In genomic region chr10:75915557-75915956, GRCm38 (mm10) we compare ENCODE assay signal across 24 mouse cellular contexts. TPM values are rescaled to one million over a fixed set of nuclear protein-coding genes. Genes with fewer than 3 reads are reported as not detected.
DNase-seq lines count a peak whose midpoint lies in the region; ATAC-seq and TF ChIP-seq lines count a peak whose summit lies in the region.
"Had no signal": no experiment of that assay in that cellular context is flagged by ENCODE, and none has a peak within 500 bp of the region (broad histone marks: within the 10 kb centered on the region; RNA-seq: fewer than 3 reads in every experiment).

No protein-coding gene starts in this region.

- DNase-seq in embryonic facial prominence, embryonic 10.5 days (ENCODE audit: low spot score): no peak
- peak; percentile 43 for DNase-seq in lung, postnatal 0 days (ENCODE audit: low spot score)
- no peak for DNase-seq in lung, postnatal 10 days
- DNase-seq in forebrain, embryonic 11.5 days (ENCODE audit: low spot score): no peak
- DNase-seq: adrenal gland, postnatal 10 days; adrenal gland, postnatal 36 days; cerebellum, adult 18-20 months; cerebellum, adult 9-10 months; cerebellum, postnatal 14 days; gastrocnemius, postnatal 14 days; heart, adult 18-20 months had no signal

- TF ChIP-seq CTCF in intestine, postnatal 0 days (IDR thresholded peaks at IDR 0.05; ENCODE audit: low read depth): no peak
- TF ChIP-seq CTCF in lung, postnatal 0 days (IDR thresholded peaks at IDR 0.05): no peak
- TF ChIP-seq CTCF in E14TG2a.4 (conservative IDR thresholded peaks at IDR 0.05; ENCODE audit: low read length): no peak

- peaks cover 52% of the 10 kb centered on the region for H3K36me3 ChIP-seq in embryonic facial prominence, embryonic 15.5 days
- H3K36me3 ChIP-seq in embryonic facial prominence, embryonic 10.5 days (replicated peaks): peaks cover 91% of the 10 kb centered on the region
- peaks cover 15% of the 10 kb centered on the region; the same call in 1 of the 2 replicates for H3K36me3 ChIP-seq in intestine, embryonic 16.5 days (ENCODE audit: control insufficient read depth, insufficient read depth, low read length)
- H3K36me3 ChIP-seq in intestine, postnatal 0 days (ENCODE audit: control insufficient read depth, insufficient read depth): peaks cover 45% of the 10 kb centered on the region
- H3K36me3 ChIP-seq in lung, postnatal 0 days (ENCODE audit: insufficient read depth, low read length): no peaks in the 10 kb centered on the region
- H3K36me3 ChIP-seq in E14TG2a.4 (ENCODE audit: insufficient read depth, low read length): peaks cover 89% of the 10 kb centered on the region
- H3K36me3 ChIP-seq in forebrain, embryonic 11.5 days (ENCODE audit: control insufficient read depth, insufficient read depth, low read length): peaks cover 12% of the 10 kb centered on the region; the same call in 1 of the 2 replicates

- no peaks in the 10 kb centered on the region for H3K9me3 ChIP-seq in embryonic facial prominence, embryonic 15.5 days (replicated peaks)
- H3K9me3 ChIP-seq in embryonic facial prominence, embryonic 10.5 days: no peaks in the 10 kb centered on the region
- H3K9me3 ChIP-seq in intestine, embryonic 16.5 days (ENCODE audit: control insufficient read depth, low read length): no peaks in the 10 kb centered on the region
- H3K9me3 ChIP-seq in intestine, postnatal 0 days (ENCODE audit: control insufficient read depth): no peaks in the 10 kb centered on the region
- no peaks in the 10 kb centered on the region for H3K9me3 ChIP-seq in lung, postnatal 0 days (ENCODE audit: low read length)
- no peaks in the 10 kb centered on the region for H3K9me3 ChIP-seq in E14TG2a.4 (ENCODE audit: low read length)
- no peaks in the 10 kb centered on the region for H3K9me3 ChIP-seq in forebrain, embryonic 11.5 days (ENCODE audit: control insufficient read depth, low read length)
- H3K9me3 ChIP-seq: embryonic facial prominence, embryonic 12.5 days; forebrain, embryonic 13.5 days; G1E; heart, embryonic 10.5 days; hindbrain, embryonic 12.5 days; hindbrain, embryonic 15.5 days had no signal

- H3K27me3 ChIP-seq in embryonic facial prominence, embryonic 15.5 days: no peaks in the 10 kb centered on the region
- H3K27me3 ChIP-seq in embryonic facial prominence, embryonic 10.5 days (replicated peaks; ENCODE audit: low read depth, poor library complexity, severe bottlenecking): no peaks in the 10 kb centered on the region
- no peaks in the 10 kb centered on the region for H3K27me3 ChIP-seq in intestine, embryonic 16.5 days (replicated peaks; ENCODE audit: control insufficient read depth, insufficient read depth, low read length)
- no peaks in the 10 kb centered on the region for H3K27me3 ChIP-seq in intestine, postnatal 0 days (replicated peaks; ENCODE audit: control insufficient read depth, insufficient read depth, low read length)
- no peaks in the 10 kb centered on the region for H3K27me3 ChIP-seq in lung, postnatal 0 days (replicated peaks; ENCODE audit: insufficient read depth, low read length)
- no peaks in the 10 kb centered on the region for H3K27me3 ChIP-seq in E14TG2a.4 (ENCODE audit: insufficient read depth, low read length)
- H3K27me3 ChIP-seq in forebrain, embryonic 11.5 days (ENCODE audit: control insufficient read depth, insufficient read depth, low read length): no peaks in the 10 kb centered on the region
- H3K27me3 ChIP-seq: embryonic facial prominence, embryonic 12.5 days; forebrain, embryonic 13.5 days; hindbrain, embryonic 12.5 days; hindbrain, embryonic 15.5 days; Patski had no signal

- no peak for TF ChIP-seq EP300 in lung, postnatal 0 days (IDR thresholded peaks at IDR 0.05)

- H3K4me1 ChIP-seq in embryonic facial prominence, embryonic 15.5 days: peaks cover 53% of the 10 kb centered on the region
- peaks cover 29% of the 10 kb centered on the region for H3K4me1 ChIP-seq in embryonic facial prominence, embryonic 10.5 days
- H3K4me1 ChIP-seq in intestine, embryonic 16.5 days (ENCODE audit: control insufficient read depth, insufficient read depth, low read length): peaks cover 15% of the 10 kb centered on the region
- H3K4me1 ChIP-seq in intestine, postnatal 0 days (replicated peaks; ENCODE audit: control insufficient read depth, insufficient read depth, low read length): no peaks in the 10 kb centered on the region
- H3K4me1 ChIP-seq in lung, postnatal 0 days (ENCODE audit: insufficient read depth, low read depth, low read length): peaks cover 14% of the 10 kb centered on the region; the same call in 1 of the 2 replicates
- peaks cover 85% of the 10 kb centered on the region for H3K4me1 ChIP-seq in E14TG2a.4 (replicated peaks; ENCODE audit: low read depth, low read length)
- H3K4me1 ChIP-seq in forebrain, embryonic 11.5 days (replicated peaks; ENCODE audit: control insufficient read depth, insufficient read depth, low read length): peaks cover 2% of the 10 kb centered on the region; the same call in 1 of the 2 replicates

- 0 out of 2 replicates have a peak overlapping the region, but pooled peaks have one; percentile 25 for H3K27ac ChIP-seq in embryonic facial prominence, embryonic 15.5 days (replicated peaks)
- H3K27ac ChIP-seq in embryonic facial prominence, embryonic 10.5 days (replicated peaks): no peak overlapping the region
- no peak overlapping the region for H3K27ac ChIP-seq in intestine, embryonic 16.5 days (ENCODE audit: low read length)
- H3K27ac ChIP-seq in intestine, postnatal 0 days (ENCODE audit: low read depth, low read length): no peak overlapping the region
- peak overlapping the region; percentile 4 for H3K27ac ChIP-seq in lung, postnatal 0 days (ENCODE audit: low read length)
- H3K27ac ChIP-seq in forebrain, embryonic 11.5 days (ENCODE audit: low read depth, low read length): no peak overlapping the region
- H3K27ac ChIP-seq: forebrain, embryonic 13.5 days; heart, embryonic 10.5 days; hindbrain, embryonic 12.5 days had no signal

- H3K4me2 ChIP-seq in embryonic facial prominence, embryonic 15.5 days (replicated peaks): no peak overlapping the region
- H3K4me2 ChIP-seq in intestine, embryonic 16.5 days (ENCODE audit: low read depth, low read length): no peak overlapping the region
- no peak overlapping the region for H3K4me2 ChIP-seq in intestine, postnatal 0 days (replicated peaks; ENCODE audit: low read depth)
- no peak overlapping the region for H3K4me2 ChIP-seq in lung, postnatal 0 days (replicated peaks; ENCODE audit: low read depth, low read length)
- no peak overlapping the region for H3K4me2 ChIP-seq in forebrain, embryonic 11.5 days (ENCODE audit: low read depth, low read length, severe bottlenecking)
- H3K4me2 ChIP-seq: embryonic facial prominence, embryonic 12.5 days; forebrain, embryonic 13.5 days; hindbrain, embryonic 12.5 days; hindbrain, embryonic 15.5 days had no signal

- H3K4me3 ChIP-seq in embryonic facial prominence, embryonic 15.5 days (replicated peaks): no peak overlapping the region
- no peak overlapping the region for H3K4me3 ChIP-seq in embryonic facial prominence, embryonic 10.5 days
- no peak overlapping the region for H3K4me3 ChIP-seq in intestine, embryonic 16.5 days (ENCODE audit: low read length)
- no peak overlapping the region for H3K4me3 ChIP-seq in intestine, postnatal 0 days (ENCODE audit: low read depth, low read length)
- H3K4me3 ChIP-seq in lung, postnatal 0 days (ENCODE audit: low read depth, low read length): no peak overlapping the region
- H3K4me3 ChIP-seq in E14TG2a.4 (replicated peaks; ENCODE audit: low read length): 0 out of 2 replicates have a peak overlapping the region, but pooled peaks have one; percentile 7
- H3K4me3 ChIP-seq in forebrain, embryonic 11.5 days (ENCODE audit: low read depth, low read length): no peak overlapping the region
- H3K4me3 ChIP-seq: embryonic facial prominence, embryonic 12.5 days; erythroblast, embryonic 14.5 days; forebrain, embryonic 13.5 days; heart, embryonic 10.5 days; hindbrain, embryonic 12.5 days; hindbrain, embryonic 15.5 days had no signal

- ATAC-seq in embryonic facial prominence, embryonic 15.5 days (ENCODE audit: insufficient number of reproducible peaks, low FRiP score, low TSS enrichment, low read depth): no peak
- no peak for ATAC-seq in intestine, embryonic 16.5 days
- no peak for ATAC-seq in intestine, postnatal 0 days
- no peak; the same call in 1 of the 2 replicates for ATAC-seq in lung, postnatal 0 days
- ATAC-seq in forebrain, embryonic 11.5 days (replicated peaks; ENCODE audit: low FRiP score): no peak
- ATAC-seq: forebrain, embryonic 13.5 days; forebrain, embryonic 16.5 days; Patski had no signal

- 75% methylated on average over 7 of the region's 7 CpGs for WGBS in embryonic facial prominence, embryonic 15.5 days
- WGBS in embryonic facial prominence, embryonic 10.5 days: 89% methylated on average over 7 of the region's 7 CpGs
- WGBS in intestine, embryonic 16.5 days: 71% methylated on average over 7 of the region's 7 CpGs
- WGBS in intestine, postnatal 0 days: 76% methylated on average over 7 of the region's 7 CpGs
- WGBS in lung, postnatal 0 days: 62% methylated on average over 7 of the region's 7 CpGs
- WGBS in forebrain, embryonic 11.5 days: 97% methylated on average over 7 of the region's 7 CpGs

- H3K9ac ChIP-seq in embryonic facial prominence, embryonic 15.5 days: no peak overlapping the region
- 0 out of 2 replicates have a peak overlapping the region, but pooled peaks have one; percentile 6 for H3K9ac ChIP-seq in intestine, embryonic 16.5 days (ENCODE audit: low read depth, low read length)
- H3K9ac ChIP-seq in intestine, postnatal 0 days (ENCODE audit: low read depth, low read length): no peak overlapping the region
- no peak overlapping the region for H3K9ac ChIP-seq in lung, postnatal 0 days (replicated peaks; ENCODE audit: low read depth)
- H3K9ac ChIP-seq in forebrain, embryonic 11.5 days (ENCODE audit: low read length): no peak overlapping the region
- H3K9ac ChIP-seq: embryonic facial prominence, embryonic 12.5 days; forebrain, embryonic 13.5 days; hindbrain, embryonic 15.5 days had no signal

RNA-seq across cellular contexts. Expression of gene Smarcb1, which starts 5.9 kb away (rescaled TPM):
- 187 and 192 TPM in 2 replicates for polyA plus RNA-seq in embryonic facial prominence, embryonic 15.5 days (2015; fragmentation: Nextera tagmentation; extraction: Ambion mirVana)
- 284 and 291 TPM in 2 replicates for polyA plus RNA-seq in embryonic facial prominence, embryonic 10.5 days (2016; fragmentation: Nextera tagmentation; extraction: Ambion mirVana)
- 149 and 171 TPM in 2 replicates for polyA plus RNA-seq in intestine, embryonic 16.5 days (2015; fragmentation: Nextera tagmentation; extraction: Ambion mirVana)
- polyA plus RNA-seq in intestine, postnatal 0 days (2015; fragmentation: Nextera tagmentation; extraction: Ambion mirVana): 54.9 and 58.1 TPM in 2 replicates
- polyA plus RNA-seq in lung, postnatal 0 days (2015; fragmentation: Nextera tagmentation; extraction: Ambion mirVana): 109 TPM in 2 replicates
- polyA plus RNA-seq in forebrain, embryonic 11.5 days (2014; fragmentation: Nextera tagmentation; extraction: Ambion mirVana): 295 TPM in 2 replicates

RNA-seq across cellular contexts. Expression of gene Chchd10, which starts 17.4 kb away (rescaled TPM):
- 29.7 and 33.4 TPM in 2 replicates for polyA plus RNA-seq in embryonic facial prominence, embryonic 15.5 days (2015; fragmentation: Nextera tagmentation; extraction: Ambion mirVana)
- polyA plus RNA-seq in embryonic facial prominence, embryonic 10.5 days (2016; fragmentation: Nextera tagmentation; extraction: Ambion mirVana): 8.4 and 9.6 TPM in 2 replicates
- polyA plus RNA-seq in intestine, embryonic 16.5 days (2015; fragmentation: Nextera tagmentation; extraction: Ambion mirVana): 252 and 271 TPM in 2 replicates
- 308 and 334 TPM in 2 replicates for polyA plus RNA-seq in intestine, postnatal 0 days (2015; fragmentation: Nextera tagmentation; extraction: Ambion mirVana)
- 299 and 347 TPM in 2 replicates for polyA plus RNA-seq in lung, postnatal 0 days (2015; fragmentation: Nextera tagmentation; extraction: Ambion mirVana)
- polyA plus RNA-seq in forebrain, embryonic 11.5 days (2014; fragmentation: Nextera tagmentation; extraction: Ambion mirVana): 6.6 and 7.4 TPM in 2 replicates

RNA-seq across cellular contexts. Expression of gene Mmp11, which starts 20.7 kb away (rescaled TPM):
- 101 and 133 TPM in 2 replicates for polyA plus RNA-seq in embryonic facial prominence, embryonic 15.5 days (2015; fragmentation: Nextera tagmentation; extraction: Ambion mirVana)
- polyA plus RNA-seq in embryonic facial prominence, embryonic 10.5 days (2016; fragmentation: Nextera tagmentation; extraction: Ambion mirVana): 36.7 and 46.4 TPM in 2 replicates
- polyA plus RNA-seq in intestine, embryonic 16.5 days (2015; fragmentation: Nextera tagmentation; extraction: Ambion mirVana): 23.5 and 25.4 TPM in 2 replicates
- 8.7 and 9.2 TPM in 2 replicates for polyA plus RNA-seq in intestine, postnatal 0 days (2015; fragmentation: Nextera tagmentation; extraction: Ambion mirVana)
- polyA plus RNA-seq in lung, postnatal 0 days (2015; fragmentation: Nextera tagmentation; extraction: Ambion mirVana): 118 and 127 TPM in 2 replicates
- polyA plus RNA-seq in forebrain, embryonic 11.5 days (2014; fragmentation: Nextera tagmentation; extraction: Ambion mirVana): 25.1 and 30.0 TPM in 2 replicates
- polyA plus RNA-seq: erythroblast, embryonic 14.5 days; G1E had no signal

RNA-seq across cellular contexts. Expression of gene Derl3, which starts 22.3 kb away (rescaled TPM):
- 2.0 and 3.1 TPM in 2 replicates for polyA plus RNA-seq in embryonic facial prominence, embryonic 15.5 days (2015; fragmentation: Nextera tagmentation; extraction: Ambion mirVana)
- 2.3 and 3.0 TPM in 2 replicates for polyA plus RNA-seq in embryonic facial prominence, embryonic 10.5 days (2016; fragmentation: Nextera tagmentation; extraction: Ambion mirVana)
- 6.8 and 9.7 TPM in 2 replicates for polyA plus RNA-seq in intestine, embryonic 16.5 days (2015; fragmentation: Nextera tagmentation; extraction: Ambion mirVana)
- polyA plus RNA-seq in intestine, postnatal 0 days (2015; fragmentation: Nextera tagmentation; extraction: Ambion mirVana): 2.8 and 3.7 TPM in 2 replicates
- polyA plus RNA-seq in lung, postnatal 0 days (2015; fragmentation: Nextera tagmentation; extraction: Ambion mirVana): 1.2 TPM in 2 replicates
- polyA plus RNA-seq in forebrain, embryonic 11.5 days (2014; fragmentation: Nextera tagmentation; extraction: Ambion mirVana): 2.3 and 3.4 TPM in 2 replicates
- polyA plus RNA-seq: erythroblast, embryonic 14.5 days; G1E had no signal

RNA-seq across cellular contexts. Expression of gene Gm867, which starts 24.9 kb away (rescaled TPM):
- polyA plus RNA-seq in embryonic facial prominence, embryonic 15.5 days (2015; fragmentation: Nextera tagmentation; extraction: Ambion mirVana): 0.81 and 0.89 TPM in 2 replicates
- polyA plus RNA-seq in embryonic facial prominence, embryonic 10.5 days (2016; fragmentation: Nextera tagmentation; extraction: Ambion mirVana): 0.29 and 0.56 TPM in 2 replicates
- polyA plus RNA-seq in intestine, embryonic 16.5 days (2015; fragmentation: Nextera tagmentation; extraction: Ambion mirVana): 0.29 and 0.51 TPM in 2 replicates
- polyA plus RNA-seq in intestine, postnatal 0 days (2015; fragmentation: Nextera tagmentation; extraction: Ambion mirVana): not detected in 2 replicates
- polyA plus RNA-seq in lung, postnatal 0 days (2015; fragmentation: Nextera tagmentation; extraction: Ambion mirVana): 5.5 and 6.0 TPM in 2 replicates
- polyA plus RNA-seq in forebrain, embryonic 11.5 days (2014; fragmentation: Nextera tagmentation; extraction: Ambion mirVana): 0.39 and 0.52 TPM in 2 replicates
- polyA plus RNA-seq: forebrain, embryonic 13.5 days; G1E had no signal

Comparison
In these comparisons a context has a peak if more than half of its experiments do, and no peak if none do; other contexts are left out.
1. H3K27ac ChIP-seq: peak in embryonic facial prominence, embryonic 15.5 days (single experiment) and lung, postnatal 0 days (single experiment); none in embryonic facial prominence, embryonic 10.5 days (single experiment), intestine, embryonic 16.5 days (single experiment), intestine, postnatal 0 days (single experiment) and forebrain, embryonic 11.5 days (single experiment).